Mouse (Mus musculus) retina, postnatal 1 day (tissue): ENCODE results near the gene Atf7.
A peak's percentile ranks its signal among the peaks of the same experiment; 100 is the strongest.

Source experiments
- DNase-seq: peaks from one replicate; pipeline ENCODE4 v3.0.0-alpha.2; 2012

The Atf7 gene

GRCm38 (mm10) chr15:102546246-102546645 lies 79.0 kb downstream of the Atf7 start:
- DNase-seq = no peak

GRCm38 (mm10) chr15:102544801-102545200 lies 80.5 kb downstream of the Atf7 start:
- DNase-seq = no peak

- no peak for DNase-seq
These were observed 91.3 kb downstream of the Atf7 start for GRCm38 (mm10) chr15:102533926-102534325.

GRCm38 (mm10) chr15:102532106-102532900 lies 93.0 kb downstream of the Atf7 start:
- no peak for DNase-seq

GRCm38 (mm10) chr15:102531586-102531985 lies 93.7 kb downstream of the Atf7 start:
- no peak for DNase-seq

GRCm38 (mm10) chr15:102530566-102530965 lies 94.7 kb downstream of the Atf7 start:
- no peak for DNase-seq

GRCm38 (mm10) chr15:102528396-102528795 lies 96.9 kb downstream of the Atf7 start:
- no peak for DNase-seq

- no peak for DNase-seq
These were observed 97.3 kb downstream of the Atf7 start for GRCm38 (mm10) chr15:102527936-102528335.

GRCm38 (mm10) chr15:102526111-102527002 lies 98.9 kb downstream of the Atf7 start:
- no peak for DNase-seq

- peak; percentile 83 for DNase-seq
These were observed 100.3 kb downstream of the Atf7 start, which contains the start of gene Npff for GRCm38 (mm10) chr15:102524892-102525485. TSS of gene Npff (minus strand) at chr15:102524942.

- no peak for DNase-seq
These were observed 103.8 kb downstream of the Atf7 start for GRCm38 (mm10) chr15:102521480-102521879.

GRCm38 (mm10) chr15:102520416-102520815 lies 104.8 kb downstream of the Atf7 start:
- DNase-seq = no peak

GRCm38 (mm10) chr15:102519211-102520141 lies 105.8 kb downstream of the Atf7 start:
- no peak for DNase-seq

- no peak for DNase-seq
These were observed 106.4 kb downstream of the Atf7 start for GRCm38 (mm10) chr15:102518859-102519201.

GRCm38 (mm10) chr15:102517976-102518858 lies 107.0 kb downstream of the Atf7 start, which contains the start of gene Tarbp2:
TSS of gene Tarbp2 (plus strand) at chr15:102518192.
- DNase-seq = peak; percentile 99

- no peak for DNase-seq
These were observed 107.7 kb downstream of the Atf7 start for GRCm38 (mm10) chr15:102517631-102517975.

- DNase-seq = peak; percentile 76
These were observed 108.4 kb downstream of the Atf7 start, which contains the start of gene Map3k12 for GRCm38 (mm10) chr15:102516728-102517404. TSS of gene Map3k12 (minus strand) at chr15:102517064.

GRCm38 (mm10) chr15:102516293-102516692 lies 109.0 kb downstream of the Atf7 start:
- peak; percentile 48 for DNase-seq

- no peak for DNase-seq
These were observed 109.5 kb downstream of the Atf7 start for GRCm38 (mm10) chr15:102515791-102516190.

GRCm38 (mm10) chr15:102515261-102515660 lies 110.0 kb downstream of the Atf7 start:
- DNase-seq = no peak

GRCm38 (mm10) chr15:102513004-102513403 lies 112.3 kb downstream of the Atf7 start:
- no peak for DNase-seq
